8 mouse cellular contexts compared by ENCODE assay signal in the genomic region with DNA sequence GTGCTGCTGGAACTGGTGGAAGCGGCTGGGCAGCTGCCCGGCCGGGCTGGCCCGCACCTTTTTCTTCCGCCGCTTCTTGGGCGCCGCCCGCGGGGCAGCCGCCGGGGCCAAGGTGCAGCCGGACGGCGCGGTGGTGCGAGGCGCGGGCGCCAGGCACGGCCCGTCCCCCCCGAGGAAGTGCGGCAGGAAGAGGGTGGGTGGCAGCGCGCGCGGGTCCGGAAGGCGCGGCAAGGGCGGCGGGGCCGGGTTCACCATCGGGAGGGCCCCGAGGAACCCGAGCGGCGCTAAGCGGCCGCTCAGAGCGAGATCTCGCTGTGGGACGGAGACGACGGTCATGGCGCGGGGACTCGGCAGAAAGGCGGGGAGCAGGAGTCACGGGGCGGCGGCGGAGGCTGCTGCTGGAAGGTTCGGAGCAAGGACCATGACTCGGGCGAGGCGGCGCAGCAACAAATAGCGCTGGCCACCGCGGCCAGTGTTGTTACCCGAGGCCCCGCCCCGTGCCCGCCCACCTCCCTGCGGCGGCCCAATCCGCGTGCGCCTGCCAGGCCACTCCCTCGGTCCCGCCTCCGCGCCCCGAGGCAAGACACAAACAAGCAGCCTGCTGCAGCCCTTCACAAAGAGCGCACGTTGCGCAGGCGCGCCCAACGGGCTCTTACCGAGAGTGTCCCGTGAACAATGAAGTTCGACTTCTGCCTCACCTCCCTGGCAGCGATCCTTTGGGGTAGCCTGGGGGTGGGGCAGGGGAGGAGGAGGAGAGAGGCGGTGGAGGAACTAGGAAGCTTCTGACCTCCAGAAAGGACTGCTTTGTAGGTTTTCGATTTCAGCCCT. TPM values are rescaled to one million over a fixed set of nuclear protein-coding genes. Genes with fewer than 3 reads are reported as not detected.
DNase-seq lines count a peak whose midpoint lies in the region; TF ChIP-seq lines count a peak whose summit lies in the region.

No protein-coding gene starts in this region.

- H3K36me3 ChIP-seq in megakaryocyte, embryonic 14.5 days (replicated peaks; ENCODE audit: low read length), result peaks cover 33% of the 10 kb centered on the region

- intact Hi-C loops in gastrocnemius, adult 2 months (cut with DNase I), result loop anchor here (5.0 to 10.0 kb wide), 2 partner anchors 44 to 633 kb away; a partner anchor contains a TSS

- H3K27ac ChIP-seq in gastrocnemius, adult 2 months, result peak overlapping the region; percentile 100

- peaks cover 54% of the 10 kb centered on the region for H3K4me1 ChIP-seq in megakaryocyte, embryonic 14.5 days

- no peaks in the 10 kb centered on the region for H3K27me3 ChIP-seq in megakaryocyte, embryonic 14.5 days (replicated peaks)

- no peaks in the 10 kb centered on the region for H3K9me3 ChIP-seq in megakaryocyte, embryonic 14.5 days

- H3K4me3 ChIP-seq in gastrocnemius, adult 2 months, result peak overlapping the region; percentile 80
- H3K4me3 ChIP-seq in megakaryocyte, embryonic 14.5 days (replicated peaks), result peak overlapping the region; percentile 96

- DNase-seq in WW6 (ENCODE audit: low read depth, low spot score), result peak; percentile 95
- peak; percentile 96 to 99 for DNase-seq in cerebellum, postnatal 4 days (ENCODE audit: low spot score in 2 of 2)
- peak; percentile 99 for DNase-seq in gastrocnemius, adult 2 months
- peak; percentile 96 for DNase-seq in hindlimb bud, embryonic 11.5 days (ENCODE audit: extremely low spot score, low read depth, low spot score)
- peak; percentile 95 to 97 for DNase-seq in left cerebral cortex, adult 8-10 months (ENCODE audit: low spot score in 2 of 2)
- peak; percentile 98 to 99 for DNase-seq in right cerebral cortex, postnatal 10 days (ENCODE audit: low spot score in 2 of 2)
- peak; percentile 93 for DNase-seq in urinary bladder, postnatal 25 days (ENCODE audit: low spot score)

- no peak for TF ChIP-seq CTCF in gastrocnemius, adult 2 months (IDR thresholded peaks at IDR 0.05)

RNA-seq across cellular contexts. Expression of a gene that starts 39.5 kb away (rescaled TPM):
- total RNA-seq in gastrocnemius, adult 2 months (2021), result not detected
- total RNA-seq in left cerebral cortex, adult 8-10 months (2022), result 10 to 100 TPM; 22.2 to 27.9 (median 23.8) TPM
- polyA plus RNA-seq in megakaryocyte, embryonic 14.5 days (2012; ENCODE audit: insufficient read depth, low replicate concordance), result not detected in 2 replicates

RNA-seq across cellular contexts. Expression of a gene that starts 41.7 kb away (rescaled TPM):
- total RNA-seq in gastrocnemius, adult 2 months (2021), result 100 to 1,000 TPM; 267 to 279 TPM
- 100 to 1,000 TPM; 141 to 154 (median 144) TPM for total RNA-seq in left cerebral cortex, adult 8-10 months (2022)
- 156 and 347 TPM in 2 replicates for polyA plus RNA-seq in megakaryocyte, embryonic 14.5 days (2012; ENCODE audit: insufficient read depth, low replicate concordance)

RNA-seq across cellular contexts. Expression of a gene that starts 58.7 kb away (rescaled TPM):
- 10 to 100 TPM; 36.2 to 52.3 TPM for total RNA-seq in gastrocnemius, adult 2 months (2021)
- total RNA-seq in left cerebral cortex, adult 8-10 months (2022), result 1 to 10 TPM; 5.9 to 7.3 (median 6.7) TPM
- not detected in 2 replicates for polyA plus RNA-seq in megakaryocyte, embryonic 14.5 days (2012; ENCODE audit: insufficient read depth, low replicate concordance)

Comparison
In these comparisons a context has a peak if more than half of its experiments do, and no peak if none do; other contexts are left out.
1. Peak in every context shown above with its lines: DNase-seq, H3K4me3 ChIP-seq and H3K27ac ChIP-seq.
2. RNA of a gene that starts 39.5 kb away (total RNA-seq): 22.2 to 27.9 TPM in left cerebral cortex, adult 8-10 months; not detected in gastrocnemius, adult 2 months; every median in the first group is over 10 times any median in the second.
3. RNA of a gene that starts 58.7 kb away (total RNA-seq): 36.2 to 52.3 TPM in gastrocnemius, adult 2 months; 5.9 to 7.3 TPM in left cerebral cortex, adult 8-10 months; every median in the first group is over 4 times any median in the second.